Mouse (Mus musculus) ZHBTc4 (cell line): ENCODE measurements around the gene Haus8.
"Not testable (repeated sequence)": the region's sequence is repeated elsewhere in the genome, so short reads cannot be mapped to it uniquely, and the experiment has no call there.

Experiments
- DNase-seq: peaks from one replicate; pipeline ENCODE4 v3.0.0-alpha.2; 2011; ENCODE audit warnings: low read depth, low spot score

Haus8 gene

DNA sequence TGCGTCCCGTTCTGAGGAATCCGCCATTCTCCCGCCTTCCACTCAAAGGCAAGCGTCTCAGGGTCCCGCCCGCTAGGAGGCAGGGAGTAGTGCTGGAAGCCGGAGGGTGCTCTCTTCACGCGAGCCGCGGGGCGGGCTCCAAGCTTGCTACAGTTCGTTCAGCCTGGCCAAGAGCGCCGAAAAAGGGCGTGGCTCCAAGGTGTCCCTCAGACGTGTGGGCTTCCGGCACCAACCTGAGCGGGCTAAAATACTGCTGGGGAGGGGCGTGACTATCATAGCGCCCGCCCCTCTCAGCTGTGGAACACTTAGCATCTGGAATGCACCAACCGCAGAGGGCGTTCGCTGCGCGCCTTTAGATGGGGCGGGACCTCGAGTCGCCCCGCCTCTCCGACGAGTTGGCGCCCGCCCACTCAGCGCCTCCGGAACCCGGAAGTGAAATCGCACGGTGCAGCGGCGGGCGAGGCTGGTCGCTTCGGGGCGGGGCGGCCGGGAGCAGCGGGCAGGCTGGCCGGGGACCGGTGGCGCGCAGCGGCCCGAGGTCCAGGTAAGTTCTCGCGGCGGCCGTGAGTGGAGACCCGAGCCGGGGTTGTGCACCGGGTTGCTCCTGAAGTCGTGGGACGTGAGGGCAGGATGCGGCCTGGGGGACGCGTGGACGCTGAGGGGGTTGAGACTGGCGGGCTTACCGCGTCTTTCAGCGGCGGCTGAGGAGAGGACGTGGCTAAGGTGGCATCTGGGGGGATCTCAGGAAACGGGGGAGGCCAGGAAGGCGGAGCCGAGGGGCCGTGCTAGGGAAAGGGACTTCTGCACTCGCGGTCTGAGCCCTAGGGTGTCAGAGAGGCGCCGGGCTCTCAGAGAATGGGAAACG lies at the start of gene Haus8, which contains the start of gene Myo9b:
Gene Haus8 (minus strand): TSS at position 649 of the 865 bp plus-strand sequence.
Gene Myo9b (plus strand): TSS at position 429 of the 865 bp plus-strand sequence.
- peak; percentile 100 for DNase-seq

DNA sequence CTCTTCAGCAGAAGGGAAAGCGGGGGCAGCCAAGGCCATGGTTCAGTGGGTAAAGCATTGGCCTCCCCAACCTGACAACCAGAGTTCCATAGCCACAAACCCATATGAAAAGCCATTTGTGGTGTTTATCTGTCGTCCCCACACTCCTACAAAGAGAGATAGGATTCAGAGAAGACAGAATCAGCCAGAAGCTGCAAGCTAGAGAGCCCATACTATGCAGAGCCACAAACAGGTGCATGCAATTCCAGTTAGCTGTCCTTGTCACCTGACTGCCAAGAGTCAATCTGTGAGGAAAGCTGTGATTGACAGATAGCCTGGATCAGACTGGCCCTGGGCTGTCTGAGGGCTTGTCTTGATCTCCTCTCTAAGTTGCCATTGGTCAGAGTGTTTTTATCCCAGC lies 47.0 kb upstream of the Haus8 start:
- DNase-seq: not testable (repeated sequence)

- not testable (repeated sequence) for DNase-seq
Measured at GRCm38 (mm10) chr8:71318610-71319009, 45.9 kb upstream of the Haus8 start.

DNA sequence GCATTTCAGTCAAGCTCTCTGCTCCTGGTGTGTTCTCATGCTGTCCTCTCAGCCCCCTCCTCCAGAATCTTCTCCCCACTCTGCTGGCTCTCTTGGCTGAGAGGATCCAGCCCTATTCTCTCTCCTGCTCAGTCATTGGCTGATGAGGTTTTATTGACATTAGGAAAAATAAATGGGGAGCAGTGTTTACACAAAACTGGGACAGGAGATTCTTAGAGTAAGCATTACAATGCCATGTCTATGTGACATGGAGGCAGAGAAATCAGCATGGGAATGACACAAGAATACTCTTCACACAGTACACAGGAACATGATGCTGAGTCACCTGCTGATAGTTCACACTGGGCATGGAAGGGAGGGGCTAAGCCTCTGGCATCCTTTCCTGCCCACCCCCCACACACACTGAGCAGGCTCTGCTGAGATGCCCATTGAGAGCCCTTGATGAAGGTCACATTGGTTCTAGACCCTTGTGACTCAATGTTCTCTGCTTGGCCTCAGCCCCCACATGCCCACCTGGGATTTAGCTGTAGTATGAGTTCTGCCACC lies 43.8 kb upstream of the Haus8 start:
- no peak for DNase-seq

- DNase-seq: no peak
Measured at GRCm38 (mm10) chr8:71315972-71316371, 43.2 kb upstream of the Haus8 start.

DNA sequence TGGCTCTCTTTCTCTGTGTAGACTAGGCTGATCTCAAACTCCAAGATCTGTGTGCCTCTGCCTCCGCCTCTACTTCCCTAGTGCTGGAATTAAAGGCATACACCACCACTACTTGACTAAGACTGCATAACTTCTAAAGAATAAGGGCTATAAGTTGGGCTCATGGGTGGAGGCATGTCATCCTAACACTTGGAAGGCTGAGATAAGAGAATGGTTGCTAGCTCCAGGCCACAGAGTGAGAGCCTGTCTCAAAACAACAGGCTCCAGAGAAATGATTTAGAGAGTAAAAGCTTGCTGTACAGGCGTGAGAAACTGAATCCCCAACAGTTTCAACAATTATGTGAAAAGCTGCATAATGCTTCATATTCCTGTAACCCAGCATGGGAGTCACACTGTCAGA lies 41.2 kb upstream of the Haus8 start:
- DNase-seq: no peak

- no peak for DNase-seq
Measured at GRCm38 (mm10) chr8:71312700-71313099, 40.0 kb upstream of the Haus8 start.

DNA sequence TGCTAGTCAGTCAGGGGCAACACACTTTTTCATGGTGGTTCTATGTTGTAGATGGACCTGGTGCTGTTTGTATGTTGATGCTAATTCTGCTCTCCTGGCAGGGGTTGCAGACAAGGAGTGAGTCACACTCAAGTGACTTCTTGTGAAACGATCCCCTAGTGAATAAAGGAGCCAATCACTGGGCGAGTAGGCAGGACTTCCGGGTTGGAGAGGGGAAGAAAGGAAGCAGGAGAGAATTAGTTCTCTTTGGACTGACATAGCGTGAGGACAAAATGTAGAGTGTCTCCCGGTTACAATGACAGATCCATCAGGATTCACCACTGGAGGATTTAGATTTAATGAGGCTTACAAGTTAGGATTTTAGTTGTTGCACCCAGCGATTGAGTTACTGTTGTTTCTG lies 37.7 kb upstream of the Haus8 start:
- peak; percentile 15 for DNase-seq

GRCm38 (mm10) chr8:71307913-71308312 lies 35.2 kb upstream of the Haus8 start:
- no peak for DNase-seq

GRCm38 (mm10) chr8:71307371-71307770 lies 34.6 kb upstream of the Haus8 start:
- no peak for DNase-seq

GRCm38 (mm10) chr8:71305988-71306387 lies 33.3 kb upstream of the Haus8 start:
- peak; percentile 21 for DNase-seq

DNA sequence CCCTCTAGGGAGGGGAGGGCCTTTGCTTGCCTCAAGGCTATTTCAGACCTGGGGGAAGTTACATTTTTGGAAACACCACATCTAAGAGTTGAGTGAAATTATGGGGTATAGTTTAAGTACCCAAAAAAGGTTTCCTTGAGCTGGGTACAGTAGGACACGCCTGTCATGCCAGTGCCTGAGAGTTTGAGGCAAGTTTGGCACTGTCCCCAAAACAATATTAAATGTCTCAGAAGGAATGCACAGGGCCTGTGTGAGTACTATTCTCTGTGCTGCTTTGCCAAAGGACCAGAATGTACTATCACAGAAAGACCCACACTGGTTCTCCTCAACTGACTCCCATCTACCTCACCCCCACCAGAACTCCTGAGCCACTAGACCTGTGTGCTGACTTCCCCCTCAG lies 30.9 kb upstream of the Haus8 start:
- DNase-seq: no peak

- no peak for DNase-seq
Measured at GRCm38 (mm10) chr8:71302788-71303187, 30.1 kb upstream of the Haus8 start.

DNA sequence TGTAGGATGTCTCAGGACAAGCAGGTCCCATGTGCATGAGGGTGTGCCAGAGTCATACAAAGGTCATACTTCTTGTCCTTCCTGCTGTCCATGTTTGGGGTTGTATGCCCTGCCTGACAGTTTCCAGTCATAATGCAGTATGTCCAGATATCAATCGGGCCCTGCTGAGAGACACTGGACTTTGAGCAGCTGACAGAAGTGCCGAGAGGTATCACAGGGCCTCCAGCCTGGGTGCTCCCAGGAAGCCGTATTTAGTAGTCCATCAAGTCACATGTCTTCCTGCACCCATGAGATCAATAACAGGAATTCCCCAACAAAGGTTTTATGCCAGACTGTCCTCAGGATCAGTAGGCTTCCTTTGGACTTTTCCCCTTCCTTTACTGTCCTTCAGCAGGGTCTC lies 27.0 kb upstream of the Haus8 start:
- no peak for DNase-seq

- no peak for DNase-seq
Measured at GRCm38 (mm10) chr8:71297439-71297838, 24.7 kb upstream of the Haus8 start.

GRCm38 (mm10) chr8:71296784-71297183 lies 24.1 kb upstream of the Haus8 start:
- DNase-seq: no peak

DNA sequence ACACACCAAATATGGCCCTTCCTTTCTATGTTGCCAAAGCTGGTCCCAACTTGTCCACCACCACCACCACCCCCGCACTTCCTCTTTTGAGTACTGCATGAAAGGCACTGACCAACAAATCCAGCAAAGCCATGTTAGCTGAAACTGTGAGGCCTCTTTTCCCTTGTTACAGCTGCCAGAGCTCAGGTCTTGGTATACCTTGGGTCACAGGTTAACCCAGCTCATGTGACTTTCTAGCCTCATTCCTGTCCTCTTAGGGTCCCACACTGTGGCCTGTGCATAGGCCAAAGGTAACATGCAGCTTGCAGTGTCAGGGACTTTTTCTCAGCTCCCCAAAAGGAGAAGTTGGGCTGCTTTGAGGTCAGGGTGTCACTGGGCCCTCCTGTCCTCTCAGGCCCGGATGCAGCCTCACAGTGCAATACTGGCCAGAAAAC lies 23.5 kb upstream of the Haus8 start:
- no peak for DNase-seq

GRCm38 (mm10) chr8:71293930-71294329 lies 21.2 kb upstream of the Haus8 start:
- not testable (repeated sequence) for DNase-seq

GRCm38 (mm10) chr8:71291351-71291750 lies 18.6 kb upstream of the Haus8 start:
- no peak for DNase-seq

DNA sequence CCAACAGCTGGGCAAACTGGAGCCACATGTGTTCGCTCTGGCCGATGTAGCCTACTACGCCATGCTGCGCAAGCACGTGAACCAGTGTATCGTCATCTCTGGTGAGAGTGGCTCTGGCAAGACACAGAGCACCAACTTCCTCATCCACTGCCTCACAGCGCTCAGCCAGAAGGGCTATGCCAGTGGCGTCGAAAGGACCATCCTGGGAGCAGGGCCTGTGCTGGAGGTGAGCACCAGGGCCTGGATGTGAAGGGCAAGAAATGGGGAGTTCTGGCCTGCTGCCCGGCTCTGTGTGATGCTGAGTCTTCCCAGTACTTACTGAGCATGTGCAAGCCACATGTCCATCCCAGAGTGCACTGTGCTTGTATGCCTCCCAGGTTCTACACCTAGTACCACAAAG lies 18.2 kb upstream of the Haus8 start:
- DNase-seq: no peak

- DNase-seq: peak; percentile 17
Measured at GRCm38 (mm10) chr8:71290211-71290610, 17.5 kb upstream of the Haus8 start.

- DNase-seq: no peak
Measured at GRCm38 (mm10) chr8:71289098-71289497, 16.4 kb upstream of the Haus8 start.

DNA sequence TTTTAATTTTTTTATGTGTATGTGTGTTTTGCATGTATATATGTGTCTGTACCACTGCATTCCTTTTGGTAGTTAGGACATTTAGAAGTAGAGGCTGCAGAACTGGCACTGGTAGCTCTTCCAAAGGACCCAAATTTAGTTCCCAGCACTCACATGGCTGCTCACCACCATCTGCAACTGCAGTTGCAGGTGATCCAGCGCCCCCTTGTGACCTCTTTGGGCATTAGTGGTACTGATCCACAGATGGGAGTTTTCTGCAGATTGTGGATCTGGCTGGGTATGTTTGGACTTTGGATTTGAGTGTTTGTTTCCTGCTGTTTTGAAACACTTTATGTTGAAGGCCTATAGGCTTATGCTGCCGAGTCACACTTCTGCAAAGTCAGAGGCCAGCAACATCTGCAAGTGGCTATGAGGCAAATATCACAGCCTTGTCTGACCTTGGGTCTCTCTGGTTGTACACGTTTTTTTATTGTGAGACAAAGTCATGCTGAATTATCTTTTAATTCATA lies 15.8 kb upstream of the Haus8 start:
- peak; percentile 52 for DNase-seq
